Mouse (Mus musculus): ENCODE data around the gene Atp5c1. TPM values are rescaled to one million over a fixed set of nuclear protein-coding genes. Genes with fewer than 3 reads are reported as not detected.
A peak's percentile ranks its signal among the peaks of the same experiment; 100 is the strongest.

The Atp5c1 gene
- total RNA-seq (2017), result 196 and 203 TPM in 2 replicates

GRCm38 (mm10) chr2:10080310-10081010 is at the start of gene Atp5c1, which contains the start of gene Kin:
Gene Atp5c1, minus strand, starts transcription at chr2:10080510.
Gene Kin, plus strand, starts transcription at chr2:10080593.
- peak; percentile 98 for ATAC-seq (ENCODE audit: extremely low read depth, insufficient number of reproducible peaks, low FRiP score, poor library complexity, severe bottlenecking)

- no peak for ATAC-seq (ENCODE audit: extremely low read depth, insufficient number of reproducible peaks, low FRiP score, poor library complexity, severe bottlenecking)
Observed at GRCm38 (mm10) chr2:10128571-10128970, 48.3 kb upstream of the Atp5c1 start.

GRCm38 (mm10) chr2:10127471-10127870 is 47.2 kb upstream of the Atp5c1 start:
- no peak for ATAC-seq (ENCODE audit: extremely low read depth, insufficient number of reproducible peaks, low FRiP score, poor library complexity, severe bottlenecking)

GRCm38 (mm10) chr2:10126122-10126521 is 45.8 kb upstream of the Atp5c1 start:
- no peak for ATAC-seq (ENCODE audit: extremely low read depth, insufficient number of reproducible peaks, low FRiP score, poor library complexity, severe bottlenecking)

GRCm38 (mm10) chr2:10121826-10122225 is 41.5 kb upstream of the Atp5c1 start:
- no peak for ATAC-seq (ENCODE audit: extremely low read depth, insufficient number of reproducible peaks, low FRiP score, poor library complexity, severe bottlenecking)

GRCm38 (mm10) chr2:10119276-10119675 is 39.0 kb upstream of the Atp5c1 start:
- ATAC-seq (ENCODE audit: extremely low read depth, insufficient number of reproducible peaks, low FRiP score, poor library complexity, severe bottlenecking), result no peak

GRCm38 (mm10) chr2:10118751-10119150 is 38.4 kb upstream of the Atp5c1 start:
- ATAC-seq (ENCODE audit: extremely low read depth, insufficient number of reproducible peaks, low FRiP score, poor library complexity, severe bottlenecking), result no peak

- ATAC-seq (ENCODE audit: extremely low read depth, insufficient number of reproducible peaks, low FRiP score, poor library complexity, severe bottlenecking), result no peak
Observed at GRCm38 (mm10) chr2:10108535-10109189, 28.4 kb upstream of the Atp5c1 start.

- ATAC-seq (ENCODE audit: extremely low read depth, insufficient number of reproducible peaks, low FRiP score, poor library complexity, severe bottlenecking), result peak; percentile 71
Observed at GRCm38 (mm10) chr2:10101180-10101579, 20.9 kb upstream of the Atp5c1 start.

- no peak for ATAC-seq (ENCODE audit: extremely low read depth, insufficient number of reproducible peaks, low FRiP score, poor library complexity, severe bottlenecking)
Observed at GRCm38 (mm10) chr2:10100471-10100870, 20.2 kb upstream of the Atp5c1 start.

GRCm38 (mm10) chr2:10098598-10099215 is 18.4 kb upstream of the Atp5c1 start:
- ATAC-seq (ENCODE audit: extremely low read depth, insufficient number of reproducible peaks, low FRiP score, poor library complexity, severe bottlenecking), result no peak

GRCm38 (mm10) chr2:10094327-10095100 is 14.2 kb upstream of the Atp5c1 start:
- no peak for ATAC-seq (ENCODE audit: extremely low read depth, insufficient number of reproducible peaks, low FRiP score, poor library complexity, severe bottlenecking)

GRCm38 (mm10) chr2:10087256-10087850 is 7.0 kb upstream of the Atp5c1 start:
- no peak for ATAC-seq (ENCODE audit: extremely low read depth, insufficient number of reproducible peaks, low FRiP score, poor library complexity, severe bottlenecking)

- no peak for ATAC-seq (ENCODE audit: extremely low read depth, insufficient number of reproducible peaks, low FRiP score, poor library complexity, severe bottlenecking)
Observed at GRCm38 (mm10) chr2:10082737-10083136, 2.4 kb upstream of the Atp5c1 start.

GRCm38 (mm10) chr2:10081453-10082080 is 1.3 kb upstream of the Atp5c1 start:
- no peak for ATAC-seq (ENCODE audit: extremely low read depth, insufficient number of reproducible peaks, low FRiP score, poor library complexity, severe bottlenecking)

GRCm38 (mm10) chr2:10079745-10080309 is 483 bp downstream of the Atp5c1 start:
- ATAC-seq (ENCODE audit: extremely low read depth, insufficient number of reproducible peaks, low FRiP score, poor library complexity, severe bottlenecking), result peak; percentile 6; the same call in 1 of the 2 replicates

GRCm38 (mm10) chr2:10076675-10077074 is 3.6 kb downstream of the Atp5c1 start:
- ATAC-seq (ENCODE audit: extremely low read depth, insufficient number of reproducible peaks, low FRiP score, poor library complexity, severe bottlenecking), result no peak

GRCm38 (mm10) chr2:10074470-10074869 is 5.8 kb downstream of the Atp5c1 start:
- ATAC-seq (ENCODE audit: extremely low read depth, insufficient number of reproducible peaks, low FRiP score, poor library complexity, severe bottlenecking), result no peak
